Mouse (Mus musculus) gastrocnemius, adult 8-10 months (tissue): Measurements from ENCODE around the gene Prex1. TPM values are rescaled to one million over a fixed set of nuclear protein-coding genes. Genes with fewer than 3 reads are reported as not detected.

Source experiments
- DNase-seq, 2 experiments: peaks; one replicate each; pipeline ENCODE4 v3.0.0; 2022; ENCODE audit warnings: low spot score in 2 of 2
- total RNA-seq, 4 experiments: library from RNA; stranded (reverse); gene quantifications; 2 replicates each; pipeline ENCODE4 v1.2.4; 2022

The Prex1 gene
- total RNA-seq, 4 experiments from 2014 or later = 3.2 to 3.8 (median 3.4) TPM

- no peak for DNase-seq
These were observed 150.6 kb downstream of the Prex1 start for GRCm38 (mm10) chr2:166563076-166563475.

- DNase-seq = no peak
These were observed 151.9 kb downstream of the Prex1 start for GRCm38 (mm10) chr2:166561781-166562180.

GRCm38 (mm10) chr2:166560826-166561225, 152.8 kb downstream of the Prex1 start:
- no peak for DNase-seq

- DNase-seq = no peak
These were observed 154.1 kb downstream of the Prex1 start for GRCm38 (mm10) chr2:166559531-166559930.

GRCm38 (mm10) chr2:166555508-166555907, 158.1 kb downstream of the Prex1 start:
- no peak for DNase-seq

- DNase-seq = no peak
These were observed 159.5 kb downstream of the Prex1 start for GRCm38 (mm10) chr2:166554169-166554505.

- DNase-seq = no peak
These were observed 160.0 kb downstream of the Prex1 start for GRCm38 (mm10) chr2:166553502-166554168.

- DNase-seq = no peak
These were observed 161.0 kb downstream of the Prex1 start for GRCm38 (mm10) chr2:166552657-166553056.

- DNase-seq = no peak
These were observed 161.7 kb downstream of the Prex1 start for GRCm38 (mm10) chr2:166551831-166552498.

GRCm38 (mm10) chr2:166549871-166550270, 163.8 kb downstream of the Prex1 start:
- no peak for DNase-seq

GRCm38 (mm10) chr2:166549069-166549468, 164.6 kb downstream of the Prex1 start:
- no peak for DNase-seq

- no peak for DNase-seq
These were observed 168.1 kb downstream of the Prex1 start for GRCm38 (mm10) chr2:166545580-166545979.

GRCm38 (mm10) chr2:166544575-166545251, 168.9 kb downstream of the Prex1 start:
- no peak for DNase-seq

- DNase-seq = no peak
These were observed 172.3 kb downstream of the Prex1 start for GRCm38 (mm10) chr2:166541112-166541928.

- no peak for DNase-seq
These were observed 173.4 kb downstream of the Prex1 start for GRCm38 (mm10) chr2:166540216-166540615.

GRCm38 (mm10) chr2:166536896-166537295, 176.7 kb downstream of the Prex1 start:
- DNase-seq = no peak

GRCm38 (mm10) chr2:166535519-166535918, 178.1 kb downstream of the Prex1 start:
- DNase-seq = no peak

GRCm38 (mm10) chr2:166526204-166526603, 187.4 kb downstream of the Prex1 start:
- DNase-seq = no peak

GRCm38 (mm10) chr2:166523156-166523890, 190.3 kb downstream of the Prex1 start:
- DNase-seq = no peak

- no peak for DNase-seq
These were observed 191.0 kb downstream of the Prex1 start for GRCm38 (mm10) chr2:166522612-166523120.
